Mouse (Mus musculus): ENCODE results near the gene Gm9046.
"Not testable (repeated sequence)": the region's sequence is repeated elsewhere in the genome, so short reads cannot be mapped to it uniquely, and the experiment has no call there.

The Gm9046 gene

DNA sequence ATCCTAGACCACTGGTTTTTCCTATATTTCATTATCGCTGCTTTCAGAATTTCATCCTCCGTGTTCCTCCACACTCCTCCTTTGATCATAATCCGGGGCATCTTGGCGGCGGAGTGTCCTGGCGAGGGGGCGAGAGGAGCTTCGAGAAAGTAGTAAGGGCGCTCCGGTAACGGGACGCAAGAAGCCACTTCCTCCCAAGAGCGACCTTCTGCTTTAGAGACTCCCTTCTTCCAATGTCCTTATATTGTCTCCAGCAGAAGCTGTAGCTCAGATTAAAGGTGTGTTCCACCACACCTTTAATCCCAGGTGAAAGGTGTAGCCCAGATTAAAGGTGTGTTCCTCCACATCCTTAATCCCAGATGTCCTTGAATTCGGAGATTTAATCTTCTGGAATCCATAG is at the start of gene Gm9046:
TSS of gene Gm9046 (minus strand) at position 101 of the 400 bp plus-strand sequence.
- in situ Hi-C loops (cut with MboI; ENCODE audit: unreplicated experiment in 2 of 2), result not testable (repeated sequence)

- in situ Hi-C loops (cut with MboI; ENCODE audit: unreplicated experiment in 2 of 2), result no loop called here
Observed at GRCm38 (mm10) chr10:118370443-118370842, 27.4 kb upstream of the Gm9046 start.

DNA sequence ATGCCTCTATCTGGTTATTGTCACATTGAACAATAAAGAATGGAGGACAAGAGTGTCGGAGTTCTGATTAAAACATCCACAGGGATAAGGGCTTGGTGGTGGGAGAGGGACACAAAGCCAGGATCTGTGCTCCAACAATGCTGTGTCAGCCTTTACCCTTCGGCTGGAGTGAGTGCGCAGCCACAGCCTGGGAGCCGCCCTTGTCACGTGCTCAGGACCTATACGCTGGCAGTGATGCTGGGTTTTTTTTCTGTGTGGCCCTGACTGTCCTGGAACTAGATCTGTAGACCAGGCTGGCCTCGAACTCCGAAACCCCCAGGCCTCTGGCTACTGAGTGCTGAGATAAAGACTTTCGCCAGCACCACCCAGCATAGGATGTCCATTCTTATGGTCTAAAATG is 26.5 kb upstream of the Gm9046 start:
- in situ Hi-C loops (cut with MboI; ENCODE audit: unreplicated experiment in 2 of 2), result no loop called here

DNA sequence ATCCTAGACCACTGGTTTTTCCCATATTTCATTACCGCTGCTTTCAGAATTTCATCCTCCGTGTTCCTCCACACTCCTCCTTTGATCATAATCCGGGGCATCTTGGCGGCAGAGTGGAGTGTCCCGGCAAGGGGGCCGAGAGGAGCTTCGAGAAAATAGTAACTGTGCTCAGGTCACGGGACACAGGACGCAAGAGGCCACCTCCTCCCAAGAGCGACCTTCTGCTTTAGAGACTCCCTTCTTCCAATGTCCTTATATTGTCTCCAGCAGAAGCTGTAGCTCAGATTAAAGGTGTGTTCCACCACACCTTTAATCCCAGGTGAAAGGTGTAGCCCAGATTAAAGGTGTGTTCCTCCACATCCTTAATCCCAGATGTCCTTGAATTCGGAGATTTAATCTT is 10.9 kb upstream of the Gm9046 start, which contains the start of gene Gm9049:
TSS of gene Gm9049 (minus strand) at position 101 of the 400 bp plus-strand sequence.
- in situ Hi-C loops (cut with MboI; ENCODE audit: unreplicated experiment in 2 of 2), result not testable (repeated sequence)

GRCm38 (mm10) chr10:118348579-118348978 is 5.5 kb upstream of the Gm9046 start, which contains the start of gene Gm9048:
Gene Gm9048 (minus strand): TSS chr10:118348679.
- in situ Hi-C loops (cut with MboI; ENCODE audit: unreplicated experiment in 2 of 2), result not testable (repeated sequence)

GRCm38 (mm10) chr10:118337731-118338130 is 5.3 kb downstream of the Gm9046 start, which contains the start of gene Gm9045:
Gene Gm9045 (minus strand): TSS chr10:118337831.
- in situ Hi-C loops (cut with MboI; ENCODE audit: unreplicated experiment in 2 of 2), result not testable (repeated sequence)

DNA sequence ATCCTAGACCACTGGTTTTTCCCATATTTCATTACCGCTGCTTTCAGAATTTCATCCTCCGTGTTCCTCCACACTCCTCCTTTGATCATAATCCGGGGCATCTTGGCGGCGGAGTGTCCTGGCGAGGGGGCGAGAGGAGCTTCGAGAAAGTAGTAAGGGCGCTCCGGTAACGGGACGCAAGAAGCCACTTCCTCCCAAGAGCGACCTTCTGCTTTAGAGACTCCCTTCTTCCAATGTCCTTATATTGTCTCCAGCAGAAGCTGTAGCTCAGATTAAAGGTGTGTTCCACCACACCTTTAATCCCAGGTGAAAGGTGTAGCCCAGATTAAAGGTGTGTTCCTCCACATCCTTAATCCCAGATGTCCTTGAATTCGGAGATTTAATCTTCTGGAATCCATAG is 10.7 kb downstream of the Gm9046 start, which contains the start of gene Gm9044:
TSS of gene Gm9044 (minus strand) at position 101 of the 400 bp plus-strand sequence.
- in situ Hi-C loops (cut with MboI; ENCODE audit: unreplicated experiment in 2 of 2), result not testable (repeated sequence)

GRCm38 (mm10) chr10:118326869-118327268 is 16.2 kb downstream of the Gm9046 start, which contains the start of gene Gm9040:
Gene Gm9040 (minus strand): TSS chr10:118326969.
- in situ Hi-C loops (cut with MboI; ENCODE audit: unreplicated experiment in 2 of 2), result not testable (repeated sequence)

- in situ Hi-C loops (cut with MboI; ENCODE audit: unreplicated experiment in 2 of 2), result no loop called here
Observed at GRCm38 (mm10) chr10:118319024-118319423, 24.0 kb downstream of the Gm9046 start.

- in situ Hi-C loops (cut with MboI; ENCODE audit: unreplicated experiment in 2 of 2), result not testable (repeated sequence)
Observed at GRCm38 (mm10) chr10:118302133-118302532, 40.9 kb downstream of the Gm9046 start.

DNA sequence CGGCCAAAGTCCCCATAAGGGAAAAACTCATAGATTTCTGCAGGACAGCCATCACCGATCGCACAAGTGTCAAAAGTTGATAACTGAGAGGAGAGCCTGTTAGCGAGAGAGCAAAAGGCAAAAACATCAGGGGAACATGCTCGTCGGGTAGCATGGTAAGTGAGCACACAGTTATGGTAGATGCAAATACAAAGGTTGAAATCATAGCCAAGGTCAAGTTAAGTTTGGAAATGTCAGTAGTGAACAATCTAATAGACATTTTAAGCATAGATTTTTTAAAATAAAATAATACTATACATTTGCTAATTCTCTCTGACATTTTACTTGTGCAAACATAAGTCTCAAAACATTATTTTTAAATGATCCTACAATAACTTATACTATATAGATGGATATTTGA is 48.1 kb downstream of the Gm9046 start, which contains the start of gene Iltifb:
TSS of gene Iltifb (minus strand) at position 101 of the 400 bp plus-strand sequence.
- in situ Hi-C loops (cut with MboI; ENCODE audit: unreplicated experiment in 2 of 2), result no loop called here
